In genomic region chr7:16046481-16047337, GRCm38 (mm10) we compare ENCODE assay signal across 8 mouse cellular contexts. TPM values are rescaled to one million over a fixed set of nuclear protein-coding genes. Genes with fewer than 3 reads are reported as not detected.
DNase-seq lines count a peak whose midpoint lies in the region; ATAC-seq and TF ChIP-seq lines count a peak whose summit lies in the region.

No protein-coding gene starts in this region.

- no peaks in the 10 kb centered on the region for H3K9me3 ChIP-seq in hindbrain, embryonic 15.5 days

- no peaks in the 10 kb centered on the region for H3K27me3 ChIP-seq in hindbrain, embryonic 15.5 days

- H3K27ac ChIP-seq in hindbrain, embryonic 15.5 days (replicated peaks) = peak overlapping the region; percentile 99
- H3K27ac ChIP-seq in left cerebral cortex, adult 2 months = peak overlapping the region; percentile 98
- peak overlapping the region; percentile 85 for H3K27ac ChIP-seq in macrophage

- intact Hi-C loops in left cerebral cortex, adult 2 months (cut with DNase I) = loop anchor here (1.0 to 10.0 kb wide), 3 partner anchors 18 to 968 kb away; no protein-coding TSS in a partner anchor

- TF ChIP-seq CTCF in left cerebral cortex, adult 2 months (IDR thresholded peaks at IDR 0.05) = no peak

- ATAC-seq in hindbrain, embryonic 15.5 days (ENCODE audit: low FRiP score, low read depth) = peak; percentile 20; the same call in 1 of the 2 replicates

- H3K4me2 ChIP-seq in hindbrain, embryonic 15.5 days = peak overlapping the region; percentile 83

- H3K4me1 ChIP-seq in hindbrain, embryonic 15.5 days (replicated peaks) = peaks cover 62% of the 10 kb centered on the region

- peak; percentile 72 for DNase-seq in T-cell, adult 2 months (ENCODE audit: low spot score)
- DNase-seq in cerebellum, postnatal 36 days = peak; percentile 73 to 77
- DNase-seq in gastrocnemius, adult 18-20 months (ENCODE audit: low spot score) = peak; percentile 74
- peak; percentile 77 to 78 for DNase-seq in left cerebral cortex, adult 2 months (ENCODE audit: extremely low spot score in 1 of 2, low spot score in 2 of 2)
- DNase-seq in right cerebral cortex, adult 18-20 months = peak; percentile 80
- peak; percentile 50 for DNase-seq in urinary bladder, postnatal 25 days (ENCODE audit: low spot score)

- under 1% methylated on average over 40 of the region's 46 CpGs for WGBS in hindbrain, embryonic 15.5 days
- 2% methylated on average over 43 of the region's 46 CpGs for WGBS in macrophage (ENCODE audit: missing documents)

- peaks cover 92% of the 10 kb centered on the region for H3K79me2 ChIP-seq in macrophage (ENCODE audit: inconsistent target)

- H3K36me3 ChIP-seq in hindbrain, embryonic 15.5 days = no peaks in the 10 kb centered on the region
- H3K36me3 ChIP-seq in macrophage (ENCODE audit: inconsistent target) = no peaks in the 10 kb centered on the region

- H3K9ac ChIP-seq in hindbrain, embryonic 15.5 days = peak overlapping the region; percentile 98

- H3K4me3 ChIP-seq in hindbrain, embryonic 15.5 days = peak overlapping the region; percentile 84
- H3K4me3 ChIP-seq in left cerebral cortex, adult 2 months = peak overlapping the region; percentile 91
- peak overlapping the region; percentile 80 for H3K4me3 ChIP-seq in macrophage (ENCODE audit: inconsistent target)

RNA-seq across cellular contexts. Expression of gene Bicra, which starts 1.0 kb away (rescaled TPM):
- total RNA-seq in gastrocnemius, adult 18-20 months (2021) = 1 to 10 TPM; 5.5 to 6.6 TPM
- polyA plus RNA-seq in hindbrain, embryonic 15.5 days (2015; fragmentation: Nextera tagmentation; extraction: Ambion mirVana) = 7.5 and 8.7 TPM in 2 replicates
- total RNA-seq in left cerebral cortex, adult 2 months (2021) = 10 to 100 TPM; 14.5 to 15.4 TPM
- total RNA-seq in macrophage (2018; cell fraction: chromatin; rRNA removed) = 10 to 100 TPM in 21 of 26 experiments, 1 to 10 TPM in 5; 2.6 to 51.8 (median 35.5) TPM
- total RNA-seq in macrophage (2018; cell fraction: cytosol; rRNA removed) = 10 to 100 TPM in 19 of 26 experiments, 1 to 10 TPM in 7; 1.7 to 15.8 (median 12.4) TPM
- total RNA-seq in macrophage (2018; cell fraction: nucleus; rRNA removed) = 10 to 100 TPM in 18 of 26 experiments, 1 to 10 TPM in 8; 2.2 to 36.7 (median 24.6) TPM
- polyA plus RNA-seq in macrophage (2018) = 4.9 to 8.7 TPM (median 8.4 TPM) in 3 replicates

RNA-seq across cellular contexts. Expression of gene Zfp541, which starts 14.9 kb away (rescaled TPM):
- not detected for total RNA-seq in gastrocnemius, adult 18-20 months (2021)
- polyA plus RNA-seq in hindbrain, embryonic 15.5 days (2015; fragmentation: Nextera tagmentation; extraction: Ambion mirVana) = 0.06 and 0.26 TPM in 2 replicates
- total RNA-seq in left cerebral cortex, adult 2 months (2021) = under 1 TPM; 0.77 to 0.97 TPM
- total RNA-seq in macrophage (2018; cell fraction: chromatin; rRNA removed) = 1 to 10 TPM in 17 of 26 experiments, under 1 TPM in 9; 0.62 to 2.3 (median 1.2) TPM
- total RNA-seq in macrophage (2018; cell fraction: cytosol; rRNA removed) = under 1 TPM in 13 of 26 experiments, not detected in 13; under 0.01 to 0.15 (median 0.04) TPM
- under 1 TPM; 0.14 to 0.68 (median 0.39) TPM for total RNA-seq in macrophage (2018; cell fraction: nucleus; rRNA removed)
- polyA plus RNA-seq in macrophage (2018) = not detected in 3 replicates

RNA-seq across cellular contexts. Expression of gene Napa, which starts 51.5 kb away (rescaled TPM):
- total RNA-seq in gastrocnemius, adult 18-20 months (2021) = 100 to 1,000 TPM; 101 to 131 TPM
- 218 and 239 TPM in 2 replicates for polyA plus RNA-seq in hindbrain, embryonic 15.5 days (2015; fragmentation: Nextera tagmentation; extraction: Ambion mirVana)
- total RNA-seq in left cerebral cortex, adult 2 months (2021) = 100 to 1,000 TPM; 269 to 280 TPM
- total RNA-seq in macrophage (2018; cell fraction: chromatin; rRNA removed) = 100 to 1,000 TPM; 135 to 409 (median 299) TPM
- total RNA-seq in macrophage (2018; cell fraction: cytosol; rRNA removed) = 100 to 1,000 TPM in 9 of 26 experiments, 10 to 100 TPM in 17; 75.7 to 115 (median 97.2) TPM
- total RNA-seq in macrophage (2018; cell fraction: nucleus; rRNA removed) = 100 to 1,000 TPM; 110 to 386 (median 202) TPM
- 85.4 to 112 TPM (median 98.6 TPM) in 3 replicates for polyA plus RNA-seq in macrophage (2018)

Comparison
In these comparisons a context has a peak if more than half of its experiments do, and no peak if none do; other contexts are left out.
1. Peak in every context shown above with its lines: DNase-seq, ATAC-seq, H3K4me3 ChIP-seq and H3K27ac ChIP-seq.